In the genomic region with DNA sequence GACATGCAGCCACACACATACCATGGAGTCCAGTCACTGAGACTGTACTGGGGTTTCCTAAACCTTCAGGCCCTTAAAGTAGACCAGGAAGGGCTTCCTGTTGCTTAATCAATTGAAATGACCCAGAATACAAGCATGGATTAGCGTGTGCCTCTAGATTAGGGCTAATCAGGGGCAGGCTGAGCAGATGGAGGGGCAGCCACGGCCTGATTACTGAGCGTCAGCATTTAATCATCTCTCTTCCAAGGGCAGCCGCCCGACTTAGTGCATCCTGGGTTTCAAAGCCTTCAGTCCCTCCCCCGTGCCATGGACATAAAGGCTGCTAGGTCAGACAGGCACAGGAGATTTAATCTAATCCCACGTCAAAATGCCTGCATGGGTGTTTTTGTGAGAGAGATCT, we compare ENCODE assay signal across 14 mouse cellular contexts.
DNase-seq lines count a peak whose midpoint lies in the region; ATAC-seq lines count a peak whose summit lies in the region.
"Had no signal": no experiment of that assay in that cellular context is flagged by ENCODE, and none has a peak within 500 bp of the region (broad histone marks: within the 10 kb centered on the region; RNA-seq: fewer than 3 reads in every experiment).

No protein-coding gene starts in this region.

- ATAC-seq in midbrain, embryonic 16.5 days: no peak
- ATAC-seq in megakaryocyte, adult 5-6 weeks (ENCODE audit: poor library complexity, severe bottlenecking): peak; percentile 27; the same call in 1 of the 2 replicates
- peak; percentile 94 for ATAC-seq in stomach, embryonic 15.5 days (ENCODE audit: insufficient read depth, low FRiP score, low read depth)
- ATAC-seq in forebrain, embryonic 14.5 days: no peak
- ATAC-seq: CD4-positive, CD25-positive, alpha-beta regulatory T cell, adult 4 months had no signal

- H3K9ac ChIP-seq in midbrain, embryonic 16.5 days (ENCODE audit: low read depth, low read length): no peak overlapping the region
- no peak overlapping the region for H3K9ac ChIP-seq in stomach, embryonic 15.5 days
- H3K9ac ChIP-seq in forebrain, embryonic 14.5 days (ENCODE audit: low read length): no peak overlapping the region
- H3K9ac ChIP-seq: lung, embryonic 14.5 days; midbrain, embryonic 12.5 days had no signal

- no peaks in the 10 kb centered on the region for H3K27me3 ChIP-seq in midbrain, embryonic 16.5 days (ENCODE audit: control insufficient read depth, insufficient read depth, low read depth, low read length)
- no peaks in the 10 kb centered on the region for H3K27me3 ChIP-seq in midbrain, embryonic 10.5 days (ENCODE audit: low read depth, poor library complexity, severe bottlenecking)
- no peaks in the 10 kb centered on the region for H3K27me3 ChIP-seq in erythroblast, embryonic 14.5 days (ENCODE audit: control insufficient read depth)
- H3K27me3 ChIP-seq in stomach, embryonic 15.5 days (replicated peaks): no peaks in the 10 kb centered on the region
- no peaks in the 10 kb centered on the region for H3K27me3 ChIP-seq in forebrain, embryonic 14.5 days (replicated peaks; ENCODE audit: control insufficient read depth, insufficient read depth, low read length)
- H3K27me3 ChIP-seq: midbrain, embryonic 12.5 days had no signal

- no peaks in the 10 kb centered on the region for H3K9me3 ChIP-seq in midbrain, embryonic 16.5 days (replicated peaks; ENCODE audit: control insufficient read depth, low read length, poor library complexity, severe bottlenecking)
- H3K9me3 ChIP-seq in midbrain, embryonic 10.5 days (replicated peaks): no peaks in the 10 kb centered on the region
- H3K9me3 ChIP-seq in erythroblast, embryonic 14.5 days (ENCODE audit: control insufficient read depth, low read length): no peaks in the 10 kb centered on the region
- H3K9me3 ChIP-seq in stomach, embryonic 15.5 days: no peaks in the 10 kb centered on the region
- no peaks in the 10 kb centered on the region for H3K9me3 ChIP-seq in forebrain, embryonic 14.5 days (replicated peaks; ENCODE audit: control insufficient read depth, low read length)
- H3K9me3 ChIP-seq: midbrain, embryonic 12.5 days had no signal

- DNase-seq in midbrain, embryonic 10.5 days (ENCODE audit: low spot score): no peak
- DNase-seq in cerebellum, postnatal 36 days: no peak
- DNase-seq in lung, adult 18-20 months: no peak
- no peak for DNase-seq in forebrain, embryonic 14.5 days (ENCODE audit: low spot score)
- DNase-seq: heart, adult 11 months; kidney, adult 18-20 months; lung, embryonic 14.5 days had no signal

- H3K4me2 ChIP-seq in midbrain, embryonic 16.5 days (ENCODE audit: low read length): no peak overlapping the region
- H3K4me2 ChIP-seq in stomach, embryonic 15.5 days: no peak overlapping the region
- no peak overlapping the region for H3K4me2 ChIP-seq in forebrain, embryonic 14.5 days (ENCODE audit: low read length)
- H3K4me2 ChIP-seq: lung, embryonic 14.5 days; midbrain, embryonic 12.5 days had no signal

- 0 out of 2 replicates have a peak, but pooled peaks cover 2% of the 10 kb centered on the region for H3K36me3 ChIP-seq in midbrain, embryonic 16.5 days (ENCODE audit: control insufficient read depth, insufficient read depth, low read length)
- H3K36me3 ChIP-seq in midbrain, embryonic 10.5 days: peaks cover 75% of the 10 kb centered on the region
- peaks cover 90% of the 10 kb centered on the region for H3K36me3 ChIP-seq in erythroblast, embryonic 14.5 days (ENCODE audit: control insufficient read depth)
- H3K36me3 ChIP-seq in stomach, embryonic 15.5 days: peaks cover 7% of the 10 kb centered on the region; the same call in 1 of the 2 replicates
- peaks cover 33% of the 10 kb centered on the region for H3K36me3 ChIP-seq in forebrain, embryonic 14.5 days (ENCODE audit: control insufficient read depth, insufficient read depth, low read length)

- 28% methylated on average over 7 of the region's 7 CpGs for WGBS in midbrain, embryonic 16.5 days
- 57% methylated on average over 7 of the region's 7 CpGs for WGBS in midbrain, embryonic 10.5 days
- 56% methylated on average over 7 of the region's 7 CpGs for WGBS in stomach, embryonic 15.5 days
- 40% methylated on average over 7 of the region's 7 CpGs for whole genome bisulfite sequencing in forebrain, embryonic 14.5 days

- no peak overlapping the region for H3K4me3 ChIP-seq in midbrain, embryonic 16.5 days (ENCODE audit: low read depth, low read length)
- H3K4me3 ChIP-seq in midbrain, embryonic 10.5 days: no peak overlapping the region
- peak overlapping the region; percentile 45 for H3K4me3 ChIP-seq in erythroblast, embryonic 14.5 days (replicated peaks)
- H3K4me3 ChIP-seq in stomach, embryonic 15.5 days (replicated peaks): no peak overlapping the region
- no peak overlapping the region for H3K4me3 ChIP-seq in forebrain, embryonic 14.5 days (ENCODE audit: low read depth, low read length)
- H3K4me3 ChIP-seq: layer of hippocampus, adult 2 months; midbrain, embryonic 12.5 days had no signal

- 0 out of 2 replicates have a peak overlapping the region, but pooled peaks have one; percentile 5 for H3K27ac ChIP-seq in midbrain, embryonic 16.5 days (ENCODE audit: low read length)
- no peak overlapping the region for H3K27ac ChIP-seq in midbrain, embryonic 10.5 days (replicated peaks)
- no peak overlapping the region for H3K27ac ChIP-seq in stomach, embryonic 15.5 days
- no peak overlapping the region for H3K27ac ChIP-seq in forebrain, embryonic 14.5 days (ENCODE audit: low read depth, low read length)
- H3K27ac ChIP-seq: layer of hippocampus, adult 2 months; midbrain, embryonic 12.5 days had no signal

- H3K4me1 ChIP-seq in midbrain, embryonic 16.5 days (ENCODE audit: control insufficient read depth, insufficient read depth, low read length): no peaks in the 10 kb centered on the region
- H3K4me1 ChIP-seq in midbrain, embryonic 10.5 days: peaks cover 7% of the 10 kb centered on the region
- H3K4me1 ChIP-seq in erythroblast, embryonic 14.5 days (ENCODE audit: control insufficient read depth): peaks cover 69% of the 10 kb centered on the region
- H3K4me1 ChIP-seq in stomach, embryonic 15.5 days: no peaks in the 10 kb centered on the region
- H3K4me1 ChIP-seq in forebrain, embryonic 14.5 days (ENCODE audit: control insufficient read depth, insufficient read depth, low read length): no peaks in the 10 kb centered on the region

Comparison
In these comparisons a context has a peak if more than half of its experiments do, and no peak if none do; other contexts are left out.
1. ATAC-seq: peak in megakaryocyte, adult 5-6 weeks (single experiment) and stomach, embryonic 15.5 days (single experiment); none in midbrain, embryonic 16.5 days (single experiment) and forebrain, embryonic 14.5 days (single experiment).